Mouse (Mus musculus): ENCODE data around the gene Xlr5b. TPM values are rescaled to one million over a fixed set of nuclear protein-coding genes. Genes with fewer than 3 reads are reported as not detected.
"Not testable (repeated sequence)": the region's sequence is repeated elsewhere in the genome, so short reads cannot be mapped to it uniquely, and the experiment has no call there.

Xlr5b gene
- not detected for total RNA-seq (2022)

DNA sequence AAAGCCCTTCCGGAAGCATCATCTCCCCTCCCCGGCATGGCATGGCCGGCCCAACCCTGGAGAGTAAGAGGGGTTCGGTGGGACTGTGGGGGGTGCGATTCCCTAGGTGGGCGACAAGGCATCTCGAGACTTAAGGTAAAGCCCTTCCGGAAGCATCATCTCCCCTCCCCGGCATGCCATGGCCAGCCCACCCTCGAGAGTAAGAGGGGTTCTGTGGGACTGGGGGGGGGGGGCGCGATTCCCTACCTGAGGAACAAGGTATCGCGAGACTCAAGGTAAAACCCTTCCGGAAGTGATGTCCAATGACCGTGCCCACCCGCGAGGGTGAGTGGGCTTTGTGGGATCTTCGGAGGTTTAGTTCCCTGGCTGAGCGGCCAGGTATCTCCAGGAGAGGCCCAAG lies at the start of gene Xlr5b:
Gene Xlr5b, plus strand, starts transcription at position 301 of the 400 bp plus-strand sequence.
- DNase-seq (ENCODE audit: low spot score in 2 of 2) = not testable (repeated sequence)

- not testable (repeated sequence) for DNase-seq (ENCODE audit: low spot score in 2 of 2)
Observed at GRCm38 (mm10) chrX:73116747-73117146, 31.8 kb upstream of the Xlr5b start, which contains the start of gene Gm14685. Gene Gm14685, plus strand, starts transcription at chrX:73117047.

DNA sequence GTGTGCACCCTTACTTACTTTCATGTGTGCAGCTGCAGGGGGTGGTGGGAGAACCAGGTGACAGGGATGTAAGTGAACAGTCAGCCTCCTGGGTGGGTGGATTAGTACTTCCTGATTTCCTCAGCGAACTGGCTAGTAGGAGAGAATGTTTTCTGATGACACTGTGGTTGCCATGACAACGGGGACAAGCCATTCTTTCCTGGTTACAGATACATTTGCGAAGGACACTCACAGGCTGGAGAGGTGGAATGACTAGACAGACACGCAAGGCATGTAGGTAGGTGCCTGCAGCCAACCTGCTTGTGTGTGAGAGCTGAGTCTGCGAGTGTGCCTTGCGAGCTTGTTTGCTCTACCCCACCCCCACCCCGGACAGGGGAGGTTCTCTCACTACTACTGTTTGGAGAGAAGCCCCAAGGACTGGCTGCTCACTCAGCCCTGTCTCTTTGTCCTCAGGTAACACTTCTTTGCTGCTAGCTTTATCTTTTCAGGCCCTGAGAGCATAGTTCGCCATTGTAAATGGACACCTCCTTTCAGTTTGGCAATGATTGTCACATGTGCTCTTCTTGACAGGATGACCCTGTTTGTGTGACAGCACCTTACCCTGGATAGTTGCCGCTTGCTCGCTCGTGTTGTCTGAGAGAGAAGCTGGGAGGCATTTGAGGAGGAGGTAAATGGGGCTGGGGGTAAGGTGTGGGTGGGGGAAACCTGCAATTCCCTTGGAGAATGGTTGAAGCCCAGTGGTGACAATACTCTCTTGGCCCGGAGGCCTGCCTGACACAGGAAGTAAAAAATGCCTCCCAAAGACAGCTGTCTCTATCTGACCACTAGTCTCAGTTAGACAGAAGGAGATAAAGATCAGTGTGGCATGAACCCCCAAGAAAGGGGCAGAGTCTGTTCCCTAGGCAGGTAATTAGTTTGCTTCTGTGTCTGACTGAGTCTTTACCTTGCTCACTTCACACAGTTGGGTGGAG lies 25.5 kb upstream of the Xlr5b start:
- not testable (repeated sequence) for DNase-seq (ENCODE audit: low spot score in 2 of 2)

DNA sequence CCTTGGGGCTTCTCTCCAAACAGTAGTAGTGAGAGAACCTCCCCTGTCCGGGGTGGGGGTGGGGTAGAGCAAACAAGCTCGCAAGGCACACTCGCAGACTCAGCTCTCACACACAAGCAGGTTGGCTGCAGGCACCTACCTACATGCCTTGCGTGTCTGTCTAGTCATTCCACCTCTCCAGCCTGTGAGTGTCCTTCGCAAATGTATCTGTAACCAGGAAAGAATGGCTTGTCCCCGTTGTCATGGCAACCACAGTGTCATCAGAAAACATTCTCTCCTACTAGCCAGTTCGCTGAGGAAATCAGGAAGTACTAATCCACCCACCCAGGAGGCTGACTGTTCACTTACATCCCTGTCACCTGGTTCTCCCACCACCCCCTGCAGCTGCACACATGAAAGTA lies 5.4 kb upstream of the Xlr5b start:
- DNase-seq (ENCODE audit: low spot score in 2 of 2) = not testable (repeated sequence)

GRCm38 (mm10) chrX:73149350-73149749 lies 754 bp downstream of the Xlr5b start, which contains the start of gene DXBay18:
Gene DXBay18, minus strand, starts transcription at chrX:73149450.
- DNase-seq (ENCODE audit: low spot score in 2 of 2) = not testable (repeated sequence)

GRCm38 (mm10) chrX:73176889-73177288 lies 28.3 kb downstream of the Xlr5b start, which contains the start of gene Spin2d:
Gene Spin2d, minus strand, starts transcription at chrX:73176989.
- not testable (repeated sequence) for DNase-seq (ENCODE audit: low spot score in 2 of 2)

- not testable (repeated sequence) for DNase-seq (ENCODE audit: low spot score in 2 of 2)
Observed at GRCm38 (mm10) chrX:73191934-73192333, 43.3 kb downstream of the Xlr5b start, which contains the start of gene Xlr3b. Gene Xlr3b, plus strand, starts transcription at chrX:73192207.

Other genes starting within 250 kb of the Xlr5b start
- gene Cetn2, start 230.4 kb upstream of the Xlr5b start, total RNA-seq (2022) = 10 to 100 TPM; 26.8 to 31.3 (median 28.9) TPM
- 1 to 10 TPM; 3.6 to 4.1 (median 3.9) TPM for gene Nsdhl, start 230.2 kb upstream of the Xlr5b start, total RNA-seq (2022)
- under 1 TPM; 0.12 to 0.64 (median 0.58) TPM for gene Zfp185, start 161.5 kb upstream of the Xlr5b start, total RNA-seq (2022)
- under 1 TPM in 1 of 4 experiments, not detected in 3; 0.21 TPM for gene Pnma5, start 111.7 kb upstream of the Xlr5b start, total RNA-seq (2022)
- not detected for gene Pnma3, start 84.0 kb upstream of the Xlr5b start, total RNA-seq (2022)
- gene Xlr4a, start 66.3 kb upstream of the Xlr5b start, total RNA-seq (2022) = under 1 TPM in 1 of 4 experiments, not detected in 3; 0.58 TPM
- 1 to 10 TPM in 3 of 4 experiments, not detected in 1; 1.1 to 2.1 (median 1.4) TPM for gene Xlr3a, start 51.7 kb upstream of the Xlr5b start, total RNA-seq (2022)
- not detected for gene Gm14685, start 31.7 kb upstream of the Xlr5b start, total RNA-seq (2022)
- gene DXBay18, start 654 bp downstream of the Xlr5b start, total RNA-seq (2022) = not detected
- not detected for gene Spin2d, start 28.2 kb downstream of the Xlr5b start, total RNA-seq (2022)
- gene Xlr3b, start 43.4 kb downstream of the Xlr5b start, total RNA-seq (2022) = 1 to 10 TPM in 2 of 4 experiments, under 1 TPM in 1, not detected in 1; 0.41 to 5.5 (median 4.3) TPM
- gene Xlr4b, start 65.5 kb downstream of the Xlr5b start, total RNA-seq (2022) = under 1 TPM in 2 of 4 experiments, not detected in 2; 0.41 to 0.43 TPM
- gene F8a, start 79.5 kb downstream of the Xlr5b start, total RNA-seq (2022) = 1 to 10 TPM; 5.1 to 7.8 (median 6.6) TPM
- gene Xlr4c, start 94.3 kb downstream of the Xlr5b start, total RNA-seq (2022) = not detected
- not detected for gene Xlr3c, start 116.6 kb downstream of the Xlr5b start, total RNA-seq (2022)
- not detected for gene Xlr5a, start 144.2 kb downstream of the Xlr5b start, total RNA-seq (2022)
- not detected for gene Xlr5c, start 144.2 kb downstream of the Xlr5b start, total RNA-seq (2022)
- gene Gm45015, start 188.0 kb downstream of the Xlr5b start, total RNA-seq (2022) = not detected
- gene Zfp275, start 193.8 kb downstream of the Xlr5b start, total RNA-seq (2022) = 1 to 10 TPM; 4.5 to 5.0 (median 4.6) TPM
- not detected for gene Gm18336, start 249.9 kb downstream of the Xlr5b start, total RNA-seq (2022)